Comparison of ENCODE assay signal across 26 mouse cellular contexts in genomic region chr8:104886223-104886926, GRCm38 (mm10). TPM values are rescaled to one million over a fixed set of nuclear protein-coding genes. Genes with fewer than 3 reads are reported as not detected.
A peak's percentile ranks its signal among the peaks of the same experiment; 100 is the strongest.
ATAC-seq lines count a peak whose summit lies in the region.
"Not testable (repeated sequence)": the region's sequence is repeated elsewhere in the genome, so short reads cannot be mapped to it uniquely, and the experiment has no call there.
"Had no signal": no experiment of that assay in that cellular context is flagged by ENCODE, and none has a peak within 500 bp of the region (broad histone marks: within the 10 kb centered on the region; RNA-seq: fewer than 3 reads in every experiment).

No protein-coding gene starts in this region.

- not testable (repeated sequence) for H3K27me3 ChIP-seq in intestine, embryonic 16.5 days (replicated peaks; ENCODE audit: control insufficient read depth, insufficient read depth, low read length); liver, embryonic 15.5 days; stomach, embryonic 16.5 days (ENCODE audit: control insufficient read depth, insufficient read depth, low read length)

- H3K4me1 ChIP-seq in intestine, embryonic 16.5 days (ENCODE audit: control insufficient read depth, insufficient read depth, low read length); liver, embryonic 15.5 days (replicated peaks); stomach, embryonic 16.5 days (ENCODE audit: control insufficient read depth, insufficient read depth, low read length): not testable (repeated sequence)

- H3K36me3 ChIP-seq in intestine, embryonic 16.5 days (ENCODE audit: control insufficient read depth, insufficient read depth, low read length); liver, embryonic 15.5 days (replicated peaks); stomach, embryonic 16.5 days (ENCODE audit: control insufficient read depth, insufficient read depth, low read length): not testable (repeated sequence)

- not testable (repeated sequence) for H3K9ac ChIP-seq in intestine, embryonic 16.5 days (ENCODE audit: low read depth, low read length); liver, embryonic 15.5 days; stomach, embryonic 16.5 days (ENCODE audit: low read length)

- H3K4me3 ChIP-seq in intestine, embryonic 16.5 days (ENCODE audit: low read length); liver, embryonic 15.5 days (replicated peaks); stomach, embryonic 16.5 days (replicated peaks; ENCODE audit: low read length): not testable (repeated sequence)

- not testable (repeated sequence) for H3K27ac ChIP-seq in intestine, embryonic 16.5 days (ENCODE audit: low read length); liver, embryonic 15.5 days (replicated peaks); stomach, embryonic 16.5 days (ENCODE audit: low read length)

- no CpG with 5 or more reads among the region's 4 CpGs for WGBS in intestine, embryonic 16.5 days
- WGBS in liver, embryonic 15.5 days (ENCODE audit: insufficient replicate concordance): no CpG with 5 or more reads among the region's 4 CpGs
- WGBS in stomach, embryonic 16.5 days: no CpG with 5 or more reads among the region's 4 CpGs

- not testable (repeated sequence) for H3K4me2 ChIP-seq in intestine, embryonic 16.5 days (ENCODE audit: low read depth, low read length); liver, embryonic 15.5 days; stomach, embryonic 16.5 days (ENCODE audit: low read depth, low read length)

- H3K9me3 ChIP-seq in intestine, embryonic 16.5 days (ENCODE audit: control insufficient read depth, low read length); liver, embryonic 15.5 days (replicated peaks); stomach, embryonic 16.5 days (replicated peaks; ENCODE audit: control insufficient read depth, low read length): not testable (repeated sequence)

- peak; percentile 98 for ATAC-seq in activated CD4-positive, CD25-positive, alpha-beta regulatory T cell, adult 4 months
- peak; percentile 98 for ATAC-seq in inflammation-experienced regulatory T-cells, adult 6 months
- peak; percentile 98 for ATAC-seq in intestine, embryonic 16.5 days
- ATAC-seq in liver, embryonic 15.5 days (ENCODE audit: insufficient read depth): peak; percentile 60; the same call in 1 of the 2 replicates
- peak; percentile 62; the same call in 1 of the 2 replicates for ATAC-seq in megakaryocyte, adult 5-6 weeks (ENCODE audit: poor library complexity, severe bottlenecking)
- peak; percentile 79; the same call in 1 of the 2 replicates for ATAC-seq in stomach, embryonic 16.5 days (ENCODE audit: insufficient read depth, low FRiP score)

RNA-seq across cellular contexts. Expression of gene Ces2c, which starts 39.5 kb away (rescaled TPM):
- 10 to 100 TPM in 1 of 2 experiments, 1 to 10 TPM in 1; 8.9 to 16.3 TPM for polyA plus RNA-seq in activated CD4-positive, CD25-positive, alpha-beta regulatory T cell, adult 4 months (2017; shearing (Covaris generic))
- polyA plus RNA-seq in inflammation-experienced regulatory T-cells, adult 6 months (2017; shearing (Covaris generic)): 10 to 100 TPM; 13.5 to 37.4 (median 35.5) TPM
- 2.5 and 2.7 TPM in 2 replicates for polyA plus RNA-seq in intestine, embryonic 16.5 days (2015; fragmentation: Nextera tagmentation; extraction: Ambion mirVana)
- 0.21 and 0.29 TPM in 2 replicates for polyA plus RNA-seq in liver, embryonic 15.5 days (2015; fragmentation: Nextera tagmentation; extraction: Ambion mirVana)
- total RNA-seq in megakaryocyte, adult 5-6 weeks (2015): not detected in 2 replicates
- not detected in 2 replicates for total RNA-seq in megakaryocyte, adult 5-6 weeks (2017)
- 1.4 and 2.2 TPM in 2 replicates for polyA plus RNA-seq in stomach, embryonic 16.5 days (2015; fragmentation: Nextera tagmentation; extraction: Ambion mirVana)
- total RNA-seq: adrenal gland, adult 8-10 months; adrenal gland, postnatal 25 days; granulocyte monocyte progenitor cell, adult 5-6 weeks; heart, adult 2 months; heart, postnatal 14 days; heart, postnatal 4 days; MEL had no signal
- polyA plus RNA-seq: brain, embryonic 14.5 days; embryonic facial prominence, embryonic 11.5 days; embryonic facial prominence, embryonic 14.5 days; forebrain, embryonic 10.5 days; forebrain, embryonic 13.5 days; forebrain, embryonic 16.5 days; heart, adult 2 months; heart, embryonic 10.5 days; heart, embryonic 13.5 days; hindbrain, embryonic 12.5 days; hindbrain, embryonic 15.5 days had no signal

RNA-seq across cellular contexts. Expression of gene Ces2e, which starts 39.7 kb away (rescaled TPM):
- not detected for polyA plus RNA-seq in activated CD4-positive, CD25-positive, alpha-beta regulatory T cell, adult 4 months (2017; shearing (Covaris generic))
- polyA plus RNA-seq in inflammation-experienced regulatory T-cells, adult 6 months (2017; shearing (Covaris generic)): not detected
- polyA plus RNA-seq in intestine, embryonic 16.5 days (2015; fragmentation: Nextera tagmentation; extraction: Ambion mirVana): 63.9 and 95.6 TPM in 2 replicates
- 2.3 and 3.8 TPM in 2 replicates for polyA plus RNA-seq in liver, embryonic 15.5 days (2015; fragmentation: Nextera tagmentation; extraction: Ambion mirVana)
- total RNA-seq in megakaryocyte, adult 5-6 weeks (2015): not detected in 2 replicates
- total RNA-seq in megakaryocyte, adult 5-6 weeks (2017): not detected in 2 replicates
- polyA plus RNA-seq in stomach, embryonic 16.5 days (2015; fragmentation: Nextera tagmentation; extraction: Ambion mirVana): 5.6 and 7.9 TPM in 2 replicates
- total RNA-seq: gastrocnemius, postnatal 10 days; gastrocnemius, postnatal 36 days; granulocyte monocyte progenitor cell, adult 5-6 weeks; MEL had no signal
- polyA plus RNA-seq: brain, embryonic 14.5 days; forebrain, embryonic 10.5 days; forebrain, embryonic 13.5 days; forebrain, embryonic 16.5 days; heart, embryonic 10.5 days; heart, embryonic 13.5 days; hindbrain, embryonic 12.5 days; hindbrain, embryonic 15.5 days had no signal

RNA-seq across cellular contexts. Expression of gene Ces2b, which starts 55.0 kb away (rescaled TPM):
- polyA plus RNA-seq in activated CD4-positive, CD25-positive, alpha-beta regulatory T cell, adult 4 months (2017; shearing (Covaris generic)): not detected
- polyA plus RNA-seq in inflammation-experienced regulatory T-cells, adult 6 months (2017; shearing (Covaris generic)): under 1 TPM in 1 of 3 experiments, not detected in 2; 0.13 TPM
- polyA plus RNA-seq in intestine, embryonic 16.5 days (2015; fragmentation: Nextera tagmentation; extraction: Ambion mirVana): 0.92 and 0.95 TPM in 2 replicates
- 0.16 and 0.32 TPM in 2 replicates for polyA plus RNA-seq in liver, embryonic 15.5 days (2015; fragmentation: Nextera tagmentation; extraction: Ambion mirVana)
- total RNA-seq in megakaryocyte, adult 5-6 weeks (2015): not detected in 2 replicates
- not detected in 2 replicates for total RNA-seq in megakaryocyte, adult 5-6 weeks (2017)
- 1.0 and 1.5 TPM in 2 replicates for polyA plus RNA-seq in stomach, embryonic 16.5 days (2015; fragmentation: Nextera tagmentation; extraction: Ambion mirVana)
- total RNA-seq: granulocyte monocyte progenitor cell, adult 5-6 weeks; MEL had no signal
- polyA plus RNA-seq: embryonic facial prominence, embryonic 14.5 days; heart, embryonic 10.5 days; heart, embryonic 16.5 days had no signal
